Mouse (Mus musculus): Measurements from ENCODE around the gene Hlcs.

- TF ChIP-seq POLR2A (IDR thresholded peaks at IDR 0.05; ENCODE audit: borderline replicate concordance, low read depth, low read length), result no peak
- TF ChIP-seq CTCF (IDR thresholded peaks at IDR 0.05; ENCODE audit: low read depth, low read length), result no peak
Measured at GRCm38 (mm10) chr16:94345733-94346132, 32.4 kb upstream of the Hlcs start.

Measured in bone marrow macrophage, adult 2 months (primary cell).